Mouse (Mus musculus): Measurements from ENCODE around the gene Mfsd6. TPM values are rescaled to one million over a fixed set of nuclear protein-coding genes. Genes with fewer than 3 reads are reported as not detected.

Mfsd6 gene
- polyA plus RNA-seq (2017; shearing (Covaris generic)) = 1 to 10 TPM; 4.5 to 5.2 TPM

DNA sequence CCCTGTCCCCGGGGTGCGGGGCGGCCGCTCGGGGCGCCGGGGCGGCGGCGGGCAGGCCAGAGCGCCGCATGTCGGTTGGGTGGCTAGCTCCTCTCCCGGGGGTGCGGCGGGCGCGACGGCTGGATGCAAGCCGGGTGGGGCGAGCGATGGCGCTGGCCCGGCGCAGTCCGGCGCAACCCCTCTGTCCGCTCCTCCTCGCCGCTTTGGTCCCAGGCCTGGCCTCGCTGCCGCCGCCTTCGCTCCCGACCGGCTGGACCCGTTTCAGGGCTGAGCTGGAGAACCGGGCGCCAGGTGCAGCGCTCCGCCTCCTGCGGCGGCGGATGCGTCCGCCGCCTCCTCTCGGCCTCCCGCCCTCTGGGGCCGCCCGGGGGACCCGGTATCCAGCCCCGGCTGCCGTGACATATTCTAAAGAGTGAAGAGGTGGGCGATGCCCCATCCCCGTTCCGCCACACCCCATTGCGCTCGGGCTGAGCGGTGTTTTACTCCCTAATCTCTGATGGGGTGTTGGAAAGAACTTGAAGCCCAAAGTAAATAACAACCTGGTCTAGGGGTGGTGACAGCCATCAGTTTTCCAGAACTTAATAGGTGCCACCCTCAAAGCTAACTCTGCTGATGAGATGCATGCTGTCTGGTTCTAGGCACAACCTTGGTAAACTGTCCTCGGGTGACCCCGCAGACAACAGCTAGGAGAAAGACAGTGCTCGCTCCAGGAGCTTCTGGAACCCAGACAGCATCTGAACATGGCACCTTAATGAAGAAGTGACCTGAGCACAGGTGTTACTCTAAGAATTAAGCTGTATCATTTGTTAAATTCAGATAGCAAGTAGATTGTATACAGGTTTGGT, at the start of gene Mfsd6:
Mfsd6 (minus strand) TSS at position 407 of the 845 bp plus-strand sequence.
- peak; percentile 67 for ATAC-seq

DNA sequence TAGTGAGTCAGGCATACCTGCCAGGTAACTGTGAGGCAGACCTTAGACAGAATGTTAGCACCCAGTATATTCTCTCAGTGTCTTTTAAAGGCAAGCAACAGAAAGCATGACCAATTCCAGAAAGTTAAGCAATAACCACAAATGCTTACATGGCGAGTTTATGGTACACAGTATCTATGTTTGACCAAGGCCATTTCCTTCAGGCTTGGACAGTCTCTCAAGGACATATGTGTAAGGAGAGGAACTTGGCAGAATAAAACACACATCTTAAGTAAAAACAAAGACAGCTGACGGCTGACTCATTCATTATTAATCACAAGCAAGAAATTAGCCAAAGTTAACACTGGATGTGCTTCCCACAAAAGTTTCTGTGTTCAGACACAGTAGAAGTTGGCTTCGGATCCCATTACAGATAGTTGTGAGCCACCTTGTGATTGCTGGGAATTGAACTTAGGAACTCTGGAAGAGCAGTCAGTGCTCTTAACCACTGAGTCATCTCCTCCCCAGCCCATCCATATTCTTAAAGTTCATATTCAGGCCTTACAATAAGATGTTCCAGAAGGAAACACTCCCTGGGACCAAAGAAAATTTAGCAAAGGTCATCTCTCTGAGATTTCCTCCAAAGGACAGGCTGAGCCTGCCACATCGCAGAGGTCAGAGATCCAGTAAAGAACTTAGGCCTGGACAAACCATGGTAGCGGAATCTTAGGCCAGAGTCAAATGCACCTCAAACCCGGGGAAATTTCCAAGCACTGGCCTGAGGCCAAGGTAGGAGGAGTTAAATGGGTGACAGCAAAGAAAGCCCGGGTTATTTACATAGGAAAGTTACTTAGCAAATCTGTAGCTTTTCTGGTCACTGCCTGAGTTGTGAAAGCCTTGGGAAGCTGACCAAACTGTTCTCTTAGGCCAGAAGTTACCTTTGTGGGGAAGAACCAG, 38.2 kb upstream of the Mfsd6 start:
- ATAC-seq = no peak

DNA sequence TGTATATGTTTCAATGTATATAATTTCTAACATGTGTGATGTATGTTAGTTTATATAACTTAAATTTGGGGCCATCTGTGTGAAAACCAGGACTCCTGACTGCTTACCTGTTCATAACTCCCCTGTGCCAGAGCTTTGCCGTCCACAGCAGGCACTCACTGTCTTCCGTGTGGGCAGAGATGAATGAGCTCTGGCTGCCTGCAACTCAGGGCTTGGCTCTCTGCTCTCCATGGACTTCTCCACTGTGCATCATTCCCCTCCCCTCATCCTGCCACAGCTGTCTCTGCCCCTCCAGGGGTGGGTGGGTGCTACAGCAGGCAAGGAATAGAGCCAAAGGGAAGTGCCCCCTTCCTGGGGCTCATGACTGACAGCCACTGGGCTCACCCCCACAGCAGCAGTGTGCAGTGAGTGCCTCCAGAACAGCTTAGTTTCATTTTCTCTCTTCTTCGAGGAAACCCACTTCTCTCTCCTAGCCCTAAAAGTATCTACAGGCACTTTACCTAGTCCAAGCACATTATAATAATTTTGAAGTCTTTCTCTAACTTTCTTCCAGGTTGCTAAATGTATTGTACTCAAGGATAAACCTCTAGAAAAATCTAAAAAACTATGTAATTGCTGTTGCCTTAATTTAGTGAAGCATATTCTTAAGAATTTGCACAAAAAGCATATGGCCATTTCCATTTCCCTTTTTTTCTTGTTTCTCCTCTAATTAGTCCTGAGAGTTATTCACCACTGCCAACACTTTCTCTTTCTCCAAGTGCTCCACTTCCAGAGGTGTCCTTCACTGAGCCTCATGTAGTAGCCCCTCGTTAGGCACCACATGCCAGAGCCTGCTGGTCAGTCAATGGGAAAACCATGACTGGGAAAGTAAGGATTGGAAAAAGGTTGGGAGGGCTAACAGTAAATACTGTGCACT, 36.9 kb upstream of the Mfsd6 start:
- peak; percentile 73 for ATAC-seq

DNA sequence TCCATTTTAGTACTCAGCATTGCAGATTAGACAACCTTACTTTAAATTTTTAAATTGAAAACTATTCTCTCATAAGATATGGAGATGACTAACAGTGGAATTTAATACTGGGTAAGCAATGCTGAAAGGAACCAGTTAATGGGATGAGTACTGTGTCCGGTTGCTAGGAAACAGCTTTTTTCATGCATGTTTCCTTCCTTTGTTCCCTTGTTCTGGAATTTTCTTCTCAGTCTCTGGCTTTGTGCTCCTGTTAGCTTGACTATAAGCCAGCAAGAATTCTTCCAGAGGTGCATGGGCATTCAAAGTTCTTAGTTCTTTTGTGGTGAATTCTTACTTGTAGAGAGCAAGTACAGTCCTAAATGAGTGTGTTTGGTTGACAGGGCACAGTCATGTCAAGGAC, 30.9 kb upstream of the Mfsd6 start:
- no peak for ATAC-seq

DNA sequence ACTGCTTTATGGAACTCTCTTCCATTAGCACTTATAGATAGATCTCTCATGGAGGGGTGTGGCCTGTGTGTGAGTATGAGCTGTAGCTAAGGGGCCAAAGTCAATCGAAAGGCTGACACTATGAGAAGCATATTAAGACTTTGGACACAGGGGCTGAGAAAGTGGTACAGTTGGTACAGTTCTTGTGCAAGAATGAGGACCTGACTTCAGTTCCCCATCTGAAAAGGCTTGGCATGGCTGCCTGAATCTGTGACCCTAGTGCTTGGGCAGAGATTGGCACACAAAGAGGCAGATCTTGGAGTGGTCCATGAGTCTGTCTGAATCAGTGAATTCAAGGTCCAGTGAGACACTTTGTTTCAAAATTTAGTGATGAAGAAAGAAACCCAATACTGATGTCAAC, 27.1 kb upstream of the Mfsd6 start:
- no peak for ATAC-seq

DNA sequence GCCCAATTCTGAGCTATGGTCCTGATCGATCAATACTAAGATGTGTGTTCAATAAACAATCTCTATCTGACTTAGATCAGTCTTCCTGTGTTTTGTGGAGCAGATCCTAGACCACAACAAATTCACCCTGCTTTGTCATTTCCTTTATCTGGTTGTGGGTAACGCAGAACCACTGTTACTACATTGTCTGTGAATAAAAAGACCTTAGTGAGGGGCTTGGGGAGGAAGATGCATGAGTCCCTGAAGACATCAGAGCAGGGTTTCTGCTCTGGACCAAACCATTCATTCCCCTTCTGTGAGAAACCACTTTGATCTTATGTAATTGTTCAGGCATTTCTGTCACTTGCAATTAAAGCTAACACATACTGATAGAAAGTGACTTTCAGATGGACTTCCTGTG, 26.6 kb upstream of the Mfsd6 start:
- ATAC-seq = no peak

DNA sequence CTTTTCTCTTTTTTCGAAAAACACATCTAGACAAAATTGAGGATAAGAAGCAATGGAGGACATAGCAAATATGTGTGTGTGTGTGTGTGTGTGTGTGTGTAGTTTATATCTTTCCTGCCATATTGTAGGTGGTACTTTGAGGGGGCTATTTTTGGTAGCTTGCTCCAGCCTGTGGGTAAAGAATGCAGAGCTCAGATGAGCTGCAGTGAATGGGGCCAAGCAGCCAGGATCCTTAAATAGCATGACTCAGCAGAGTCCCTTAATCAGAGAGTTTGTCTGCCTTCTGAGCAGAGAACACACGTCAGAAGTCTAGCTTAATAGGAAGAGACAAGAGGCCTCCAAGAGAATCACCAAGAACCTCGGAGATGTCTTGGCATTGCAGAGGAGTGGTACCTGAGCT, 25.4 kb upstream of the Mfsd6 start:
- ATAC-seq = no peak

DNA sequence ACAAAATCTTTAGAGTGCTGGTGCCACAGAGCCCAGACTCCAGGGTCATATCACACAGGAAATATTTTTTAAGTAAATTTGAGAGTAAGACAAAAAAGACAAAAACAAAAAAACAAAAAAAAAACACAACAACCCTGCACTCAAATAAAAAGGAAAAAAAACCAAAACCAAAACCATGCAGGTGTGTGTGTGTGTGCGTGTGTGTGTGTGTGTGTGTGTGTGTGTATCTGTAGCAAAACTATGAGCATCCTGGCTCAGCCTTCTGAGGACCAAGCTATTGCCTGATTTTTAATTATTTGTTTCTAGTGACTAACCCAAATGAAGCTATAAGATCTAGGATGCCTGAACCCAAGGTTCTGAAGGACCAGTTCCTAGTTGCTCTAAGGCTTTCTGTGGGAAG, 24.4 kb upstream of the Mfsd6 start:
- ATAC-seq = no peak

DNA sequence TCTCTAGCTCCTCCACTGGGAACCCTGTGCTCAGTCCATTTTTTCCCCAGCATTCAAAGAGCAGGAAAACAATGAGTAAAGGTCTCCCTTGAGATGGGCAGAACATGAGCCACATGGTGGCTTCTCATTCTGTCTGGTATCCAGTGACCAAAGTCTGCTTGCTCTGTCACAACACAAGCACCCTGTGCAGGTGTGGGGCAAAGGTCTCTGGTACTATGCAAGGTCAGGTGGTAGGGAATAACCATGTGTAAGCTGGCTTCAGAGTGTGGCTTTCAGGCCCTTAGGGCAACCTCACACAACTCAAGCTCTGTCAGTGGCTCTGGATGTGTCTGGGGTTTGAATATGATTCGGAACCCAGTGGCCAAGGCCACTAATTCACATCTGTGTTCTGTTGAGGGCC, 22.7 kb upstream of the Mfsd6 start:
- no peak for ATAC-seq

DNA sequence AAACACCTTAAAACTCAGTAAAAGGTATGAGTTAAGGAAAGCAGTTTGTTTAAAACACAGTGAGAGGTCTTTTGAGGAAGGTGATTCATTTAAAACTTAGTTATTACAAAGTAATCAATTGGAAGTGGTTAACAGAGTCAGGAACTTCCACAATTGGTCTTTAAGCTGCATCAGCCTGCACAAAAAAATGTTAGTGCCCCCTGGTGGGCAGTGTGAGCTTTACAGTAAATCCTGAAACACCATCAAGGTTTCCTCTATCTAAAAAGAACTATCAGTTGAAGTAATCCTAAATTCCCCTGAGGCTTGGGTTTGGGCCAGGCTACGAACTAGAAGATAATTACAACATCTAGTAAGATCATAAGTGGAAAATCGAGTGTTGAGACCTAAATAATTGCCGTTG, 21.0 kb upstream of the Mfsd6 start:
- peak; percentile 88 for ATAC-seq

DNA sequence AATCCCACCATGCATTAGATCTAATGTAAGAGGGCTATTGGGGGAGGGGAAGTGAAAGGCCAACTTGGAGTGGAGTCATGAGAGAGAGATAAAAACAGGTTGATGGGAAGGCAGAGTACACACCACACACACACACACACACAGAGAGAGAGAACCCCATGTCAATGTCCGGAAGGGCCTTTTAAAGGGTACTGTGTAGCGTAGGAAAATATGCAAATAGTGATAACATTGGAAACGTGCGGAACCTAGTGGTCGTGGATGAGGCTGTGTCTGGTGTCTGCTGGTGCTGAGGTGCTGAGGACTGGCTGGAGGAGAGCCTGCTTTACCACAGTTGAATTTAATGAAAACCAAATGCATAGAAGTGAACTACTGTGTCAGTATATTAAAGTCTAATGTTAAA, 15.3 kb upstream of the Mfsd6 start:
- no peak for ATAC-seq

DNA sequence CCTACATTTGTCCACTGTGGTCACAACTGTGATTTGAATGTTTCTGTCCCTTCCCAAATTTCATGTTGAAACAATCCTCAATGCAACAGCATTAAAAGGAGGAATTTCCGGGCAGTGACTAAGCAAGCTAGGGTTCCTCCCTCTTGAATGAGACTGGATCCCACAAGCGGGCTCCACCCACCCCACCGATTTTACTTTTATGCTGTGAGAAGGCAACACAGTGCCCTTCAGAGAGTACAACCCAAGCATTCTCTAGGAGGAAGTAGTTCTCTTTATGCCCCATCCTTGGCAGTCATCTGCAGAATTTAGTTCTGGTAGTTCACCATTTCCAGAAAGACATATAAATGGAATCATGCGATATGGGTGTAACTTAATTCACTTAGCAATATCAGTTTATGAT, 6.9 kb upstream of the Mfsd6 start:
- ATAC-seq = no peak

DNA sequence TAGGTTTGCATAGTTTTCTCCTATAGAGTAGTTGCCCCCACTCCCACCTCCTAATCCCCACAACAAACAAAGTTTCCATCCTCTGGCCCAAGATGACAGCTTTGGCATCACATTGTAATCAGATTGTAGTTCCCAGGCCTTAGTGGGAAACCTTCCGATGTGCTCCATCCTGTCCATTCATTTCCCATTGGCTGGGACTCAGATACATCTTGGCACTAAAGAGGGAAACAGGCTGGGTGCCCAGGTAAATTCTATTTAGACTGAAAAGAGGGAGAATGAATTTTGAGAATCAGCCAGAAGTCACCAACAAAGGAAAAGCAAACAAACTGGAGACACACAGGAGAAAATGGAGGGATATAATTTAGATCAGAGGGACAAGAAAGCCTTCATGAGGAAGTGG, 3.0 kb upstream of the Mfsd6 start:
- no peak for ATAC-seq

DNA sequence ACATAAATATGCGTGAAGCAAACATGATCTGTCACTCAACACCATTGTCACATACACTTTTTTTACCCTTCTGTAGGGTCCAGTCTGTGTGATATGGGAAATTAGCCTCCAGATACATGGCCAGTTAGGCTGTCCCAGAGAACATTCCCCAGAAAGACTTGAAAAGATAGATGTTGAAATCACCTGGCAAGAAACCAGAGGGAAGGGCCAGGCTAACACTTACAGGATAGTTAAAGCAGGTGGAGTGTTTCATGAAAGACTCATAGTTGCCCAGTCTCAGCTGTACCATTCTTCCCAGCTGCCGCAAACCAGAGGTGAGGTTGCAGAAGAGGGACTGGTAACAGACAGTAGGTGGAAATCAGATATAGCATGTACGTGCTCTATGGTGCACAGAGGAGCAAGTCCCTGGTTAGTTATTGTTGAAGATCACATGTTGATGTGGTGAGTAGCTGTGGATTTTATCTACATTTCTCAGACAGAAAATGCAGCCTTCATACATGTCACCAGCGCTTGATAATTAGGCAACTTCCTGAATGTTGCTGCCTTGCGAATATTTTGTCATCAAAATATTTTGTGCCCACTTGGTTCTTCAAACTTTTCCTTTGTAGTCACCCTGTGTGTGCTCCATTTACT, 1.7 kb upstream of the Mfsd6 start:
- no peak for ATAC-seq

DNA sequence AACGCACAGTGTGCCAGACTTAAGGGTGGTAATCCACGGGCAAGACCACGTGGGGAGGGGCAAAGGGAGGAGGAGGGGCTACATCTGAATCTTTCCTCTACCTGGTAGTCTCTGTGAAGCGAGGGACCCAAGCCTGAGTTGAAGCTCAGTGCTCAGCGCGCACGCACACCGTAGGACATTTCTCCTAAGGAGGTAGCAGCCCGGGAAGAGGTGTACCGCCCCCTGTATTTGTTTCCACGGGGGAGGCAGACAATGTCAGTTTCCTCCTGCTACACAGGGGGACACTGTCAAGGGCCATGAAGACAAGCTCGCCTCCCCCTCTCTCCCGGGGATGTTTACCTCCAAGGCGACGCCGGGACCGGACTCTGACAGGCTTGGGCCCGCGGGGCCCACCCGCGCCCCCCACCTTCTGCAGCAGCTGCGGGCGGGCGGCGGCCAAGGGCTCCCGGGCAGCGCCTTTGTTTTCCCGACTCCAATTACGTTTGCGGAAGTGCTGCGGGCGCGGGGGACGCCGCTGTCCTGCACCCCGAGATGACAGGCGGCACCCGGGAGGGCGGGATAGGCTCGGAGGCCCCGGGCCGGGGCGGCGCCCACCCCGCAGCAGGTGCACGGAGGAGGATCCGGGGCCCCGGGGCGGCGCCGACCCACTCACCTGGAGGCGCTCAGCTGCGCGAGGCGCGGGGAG, 749 bp downstream of the Mfsd6 start:
- ATAC-seq = peak; percentile 69

DNA sequence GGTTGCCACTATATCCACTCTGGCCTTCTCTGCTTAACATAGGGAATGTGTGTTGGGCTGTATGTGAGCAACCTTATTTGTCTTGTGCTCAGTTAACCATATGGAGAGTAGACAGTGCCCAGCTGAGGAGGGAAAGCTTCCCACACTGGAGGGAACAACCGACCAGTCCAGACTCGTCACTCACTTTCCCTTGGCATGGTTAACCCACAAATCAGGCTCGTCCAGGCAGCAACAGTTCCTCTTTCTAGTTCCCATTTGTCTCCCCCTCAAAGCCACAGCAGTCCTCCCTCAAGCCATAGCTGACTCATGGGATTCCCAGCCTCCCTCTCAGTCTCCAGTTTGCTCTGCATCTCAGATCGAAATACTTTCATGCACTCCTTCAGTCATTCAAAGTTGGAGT, 4.7 kb downstream of the Mfsd6 start:
- ATAC-seq = no peak

DNA sequence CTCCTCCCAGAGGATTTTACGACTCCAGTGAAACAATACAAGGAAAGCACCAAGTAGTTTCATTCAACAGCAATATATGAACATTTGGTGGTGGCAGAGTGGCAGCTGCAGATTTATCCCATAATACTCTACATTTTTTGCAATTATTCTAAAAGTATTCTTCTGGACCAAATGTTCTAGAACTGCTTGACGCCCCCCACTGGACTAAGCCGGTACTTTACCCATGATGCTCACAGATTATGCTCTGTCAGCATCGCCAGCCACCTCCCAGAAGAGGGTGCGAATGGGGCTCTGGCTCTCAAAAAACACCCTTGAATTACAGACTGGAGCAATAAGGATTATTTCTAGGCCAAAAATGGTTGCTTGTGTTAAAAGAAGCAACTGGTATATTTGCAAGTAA, 8.2 kb downstream of the Mfsd6 start:
- peak; percentile 61 for ATAC-seq

DNA sequence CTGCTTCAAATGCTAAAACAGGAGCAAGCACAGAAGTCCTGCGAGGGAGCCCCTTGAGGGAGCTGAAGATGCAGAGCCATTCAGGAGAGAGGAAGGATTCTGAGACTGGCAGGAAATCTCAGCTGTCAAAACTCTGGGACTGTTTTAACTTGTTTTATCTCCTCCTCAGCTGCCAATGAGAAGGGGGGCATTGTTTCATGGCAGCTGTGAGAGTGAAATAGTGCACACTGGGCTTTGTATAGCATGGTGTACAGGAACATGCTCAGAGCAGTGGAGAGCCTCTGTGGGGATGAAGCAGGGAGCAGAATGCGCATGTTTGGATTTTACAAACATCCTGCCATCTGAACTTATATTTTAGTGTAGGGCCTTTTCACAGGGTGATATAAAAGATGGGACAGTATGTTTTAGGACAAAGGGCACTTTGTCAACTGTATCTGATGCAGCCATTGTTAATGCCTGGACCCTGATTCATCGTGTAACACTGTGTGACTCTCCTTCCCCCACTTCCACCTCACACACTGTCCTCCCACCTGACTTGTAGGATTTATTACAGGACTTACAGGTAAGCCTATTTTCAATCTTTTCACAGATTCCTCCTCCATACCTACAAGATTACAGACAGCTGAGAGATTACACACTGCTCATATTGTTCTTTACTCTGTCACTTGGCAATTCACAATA, 9.1 kb downstream of the Mfsd6 start:
- no peak for ATAC-seq

DNA sequence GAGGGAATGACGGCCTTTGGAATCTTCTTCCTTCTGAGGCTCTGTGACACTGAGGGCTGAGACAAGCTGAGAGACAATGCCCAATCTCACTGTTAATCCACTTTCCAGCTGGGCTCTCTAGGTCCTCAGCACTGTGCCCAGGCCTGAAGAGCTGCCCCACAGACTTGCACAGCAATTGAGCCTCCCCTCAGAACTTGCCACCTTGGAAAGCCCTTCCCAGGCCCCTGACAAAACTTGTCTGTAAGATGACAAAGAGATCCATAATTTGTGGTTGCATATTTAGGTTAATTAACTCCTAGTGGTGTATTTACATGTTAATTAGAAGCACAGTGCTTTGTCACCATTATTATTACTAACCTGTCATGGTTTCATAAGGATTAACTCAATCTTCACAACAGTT, 12.8 kb downstream of the Mfsd6 start:
- no peak for ATAC-seq

DNA sequence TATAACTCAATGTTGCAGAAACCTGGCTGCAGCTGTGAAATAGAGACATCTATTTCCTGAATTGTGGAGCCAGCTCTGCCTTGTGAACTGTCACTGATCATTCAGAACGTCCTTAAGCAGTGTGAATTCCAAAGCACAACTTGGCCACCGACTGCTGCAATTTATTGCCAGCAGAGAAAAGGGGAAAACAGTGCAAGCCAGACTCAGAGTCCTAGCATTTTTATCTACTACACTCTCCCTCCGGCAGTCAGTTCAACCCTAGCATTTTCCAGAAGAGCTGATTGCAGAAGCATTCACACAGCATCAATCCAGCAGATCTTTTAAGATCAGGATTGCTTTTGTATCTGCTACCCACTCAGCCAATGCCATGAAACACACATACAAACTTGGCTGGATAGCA, 13.2 kb downstream of the Mfsd6 start:
- no peak for ATAC-seq

DNA sequence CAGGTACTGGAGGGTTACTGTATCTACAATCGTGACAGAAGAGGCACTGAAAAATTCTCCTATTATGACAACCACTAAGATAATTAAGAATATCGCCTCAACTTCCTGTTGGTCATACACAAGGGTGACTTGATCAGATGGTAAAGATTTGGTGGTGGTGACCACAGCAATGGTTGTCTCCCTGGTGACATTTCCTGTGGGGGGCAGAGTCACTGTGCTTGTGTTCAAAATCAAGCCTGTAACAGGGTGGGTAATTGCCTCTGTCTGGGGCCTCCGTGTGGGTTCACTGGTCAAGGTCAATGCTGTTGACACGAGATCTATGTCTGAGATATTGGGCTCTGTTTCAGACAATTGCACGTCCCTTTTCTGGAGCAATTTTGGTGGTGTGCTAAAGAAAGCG, 18.5 kb downstream of the Mfsd6 start:
- ATAC-seq = no peak
